Mouse (Mus musculus): ENCODE data around the gene Syncrip. TPM values are rescaled to one million over a fixed set of nuclear protein-coding genes. Genes with fewer than 3 reads are reported as not detected.
A peak's percentile ranks its signal among the peaks of the same experiment; 100 is the strongest.

The Syncrip gene
- polyA plus RNA-seq, 1 experiment from 2014 or later, result 51.7 TPM

- WGBS, result 44% methylated on average over 1 of the region's 1 CpGs
- Histone ChIP-seq H3K4me3 (ENCODE audit: low read depth, low read length) (no peak overlapping the region), H3K27me3 (ENCODE audit: control insufficient read depth, insufficient read depth, low read length) (no peaks in the 10 kb centered on the region), H3K9me3 (ENCODE audit: control insufficient read depth, low read length) (no peaks in the 10 kb centered on the region), H3K36me3 (ENCODE audit: control insufficient read depth, insufficient read depth, low read length) (no peaks in the 10 kb centered on the region; the same call in 1 of the 2 replicates), H3K9ac (ENCODE audit: low read length) (no peak overlapping the region), H3K27ac (replicated peaks) (no peak overlapping the region), H3K4me2 (replicated peaks; ENCODE audit: low read depth) (no peak overlapping the region), H3K4me1 (replicated peaks; ENCODE audit: control insufficient read depth, insufficient read depth) (no peaks in the 10 kb centered on the region)
- ATAC-seq (ENCODE audit: low FRiP score, low TSS enrichment) (no peak), DNase-seq (ENCODE audit: low spot score) (no peak)
- TF ChIP-seq EP300 (optimal IDR thresholded peaks at IDR 0.05), result no peak
- no peak for TF ChIP-seq CTCF (IDR thresholded peaks at IDR 0.05; ENCODE audit: low read depth)
Observed at GRCm38 (mm10) chr9:88416752-88417151, 65.6 kb downstream of the Syncrip start.

GRCm38 (mm10) chr9:88409978-88410377 is 72.4 kb downstream of the Syncrip start:
- Histone ChIP-seq H3K4me1 (replicated peaks; ENCODE audit: control insufficient read depth, insufficient read depth) (no peaks in the 10 kb centered on the region), H3K4me2 (replicated peaks; ENCODE audit: low read depth) (no peak overlapping the region), H3K4me3 (ENCODE audit: low read depth, low read length) (no peak overlapping the region), H3K27ac (replicated peaks) (no peak overlapping the region), H3K27me3 (ENCODE audit: control insufficient read depth, insufficient read depth, low read length) (no peaks in the 10 kb centered on the region), H3K36me3 (ENCODE audit: control insufficient read depth, insufficient read depth, low read length) (no peaks in the 10 kb centered on the region), H3K9me3 (ENCODE audit: control insufficient read depth, low read length) (no peaks in the 10 kb centered on the region), H3K9ac (ENCODE audit: low read length) (no peak overlapping the region)
- no peak for TF ChIP-seq CTCF (IDR thresholded peaks at IDR 0.05; ENCODE audit: low read depth)
- TF ChIP-seq EP300 (optimal IDR thresholded peaks at IDR 0.05), result no peak
- 80% methylated on average over 2 of the region's 2 CpGs for WGBS
- DNase-seq (ENCODE audit: low spot score), result no peak
- no peak for ATAC-seq (ENCODE audit: low FRiP score, low TSS enrichment)

- H3K4me2 ChIP-seq (replicated peaks; ENCODE audit: low read depth), result no peak overlapping the region
- no peak overlapping the region for H3K27ac ChIP-seq (replicated peaks)
- no peak for TF ChIP-seq EP300 (optimal IDR thresholded peaks at IDR 0.05)
- no peak for TF ChIP-seq CTCF (IDR thresholded peaks at IDR 0.05; ENCODE audit: low read depth)
- 84% methylated on average over 6 of the region's 6 CpGs for WGBS
- no peak overlapping the region for H3K4me3 ChIP-seq (ENCODE audit: low read depth, low read length)
- ATAC-seq (ENCODE audit: low FRiP score, low TSS enrichment) (no peak), DNase-seq (ENCODE audit: low spot score) (no peak)
- no peaks in the 10 kb centered on the region for H3K9me3 ChIP-seq (ENCODE audit: control insufficient read depth, low read length)
- no peak overlapping the region for H3K9ac ChIP-seq (ENCODE audit: low read length)
- H3K27me3 ChIP-seq (ENCODE audit: control insufficient read depth, insufficient read depth, low read length), result no peaks in the 10 kb centered on the region
- peaks cover 8% of the 10 kb centered on the region; the same call in 1 of the 2 replicates for H3K36me3 ChIP-seq (ENCODE audit: control insufficient read depth, insufficient read depth, low read length)
- no peaks in the 10 kb centered on the region for H3K4me1 ChIP-seq (replicated peaks; ENCODE audit: control insufficient read depth, insufficient read depth)
Observed at GRCm38 (mm10) chr9:88404515-88404914, 77.9 kb downstream of the Syncrip start.

- no peak for ATAC-seq (ENCODE audit: low FRiP score, low TSS enrichment)
- TF ChIP-seq CTCF (IDR thresholded peaks at IDR 0.05; ENCODE audit: low read depth) (no peak), EP300 (optimal IDR thresholded peaks at IDR 0.05) (no peak)
- H3K4me1 ChIP-seq (replicated peaks; ENCODE audit: control insufficient read depth, insufficient read depth), result no peaks in the 10 kb centered on the region
Observed at GRCm38 (mm10) chr9:88404088-88404487, 78.3 kb downstream of the Syncrip start.

GRCm38 (mm10) chr9:88398461-88398860 is 83.9 kb downstream of the Syncrip start:
- Histone ChIP-seq H3K9ac (ENCODE audit: low read length) (no peak overlapping the region), H3K9me3 (ENCODE audit: control insufficient read depth, low read length) (no peaks in the 10 kb centered on the region), H3K27ac (replicated peaks) (no peak overlapping the region), H3K4me1 (replicated peaks; ENCODE audit: control insufficient read depth, insufficient read depth) (no peaks in the 10 kb centered on the region), H3K4me2 (replicated peaks; ENCODE audit: low read depth) (no peak overlapping the region), H3K4me3 (ENCODE audit: low read depth, low read length) (no peak overlapping the region), H3K36me3 (ENCODE audit: control insufficient read depth, insufficient read depth, low read length) (peaks cover 8% of the 10 kb centered on the region), H3K27me3 (ENCODE audit: control insufficient read depth, insufficient read depth, low read length) (no peaks in the 10 kb centered on the region)
- no peak for DNase-seq (ENCODE audit: low spot score)
- WGBS, result 81% methylated on average over 1 of the region's 1 CpGs
- no peak for ATAC-seq (ENCODE audit: low FRiP score, low TSS enrichment)
- TF ChIP-seq EP300 (optimal IDR thresholded peaks at IDR 0.05) (no peak), CTCF (IDR thresholded peaks at IDR 0.05; ENCODE audit: low read depth) (peak; percentile 61)

More at GRCm38 (mm10) chr9:88404088-88404487, 78.3 kb downstream of the Syncrip start:
- Histone ChIP-seq H3K27me3 (ENCODE audit: control insufficient read depth, insufficient read depth, low read length) (no peaks in the 10 kb centered on the region), H3K9me3 (ENCODE audit: control insufficient read depth, low read length) (no peaks in the 10 kb centered on the region), H3K4me3 (ENCODE audit: low read depth, low read length) (no peak overlapping the region), H3K4me2 (replicated peaks; ENCODE audit: low read depth) (no peak overlapping the region), H3K36me3 (ENCODE audit: control insufficient read depth, insufficient read depth, low read length) (peaks cover 8% of the 10 kb centered on the region; the same call in 1 of the 2 replicates), H3K9ac (ENCODE audit: low read length) (no peak overlapping the region), H3K27ac (replicated peaks) (no peak overlapping the region)
- no peak for DNase-seq (ENCODE audit: low spot score)
- WGBS, result 77% methylated on average over 10 of the region's 10 CpGs

Other genes with a start within 250 kb of the Syncrip start
- 52.7 and 55.9 TPM in 2 replicates for gene Nt5e, start 155.4 kb downstream of the Syncrip start, polyA plus RNA-seq (2015; fragmentation: Nextera tagmentation; extraction: Ambion mirVana)
- 18.2 and 19.8 TPM in 2 replicates for gene Snx14, start 43.6 kb downstream of the Syncrip start, polyA plus RNA-seq (2015; fragmentation: Nextera tagmentation; extraction: Ambion mirVana)
- not detected in 2 replicates for gene Gm20537, start 26.0 kb downstream of the Syncrip start, polyA plus RNA-seq (2015; fragmentation: Nextera tagmentation; extraction: Ambion mirVana)
- 6.8 and 7.2 TPM in 2 replicates for gene Zfp949, start 65.4 kb upstream of the Syncrip start, polyA plus RNA-seq (2015; fragmentation: Nextera tagmentation; extraction: Ambion mirVana)
- 0.17 TPM in 1 of 2 replicates, not detected in the other for gene Trim43a, start 98.3 kb upstream of the Syncrip start, polyA plus RNA-seq (2015; fragmentation: Nextera tagmentation; extraction: Ambion mirVana)
- 39.2 and 41.1 TPM in 2 replicates for gene Mthfsl, start 237.7 kb upstream of the Syncrip start, polyA plus RNA-seq (2015; fragmentation: Nextera tagmentation; extraction: Ambion mirVana)
- gene Bcl2a1d, start 249.3 kb upstream of the Syncrip start, polyA plus RNA-seq (2015; fragmentation: Nextera tagmentation; extraction: Ambion mirVana), result 0.42 and 0.58 TPM in 2 replicates